Mouse (Mus musculus) spleen, adult 2 months (tissue): ENCODE data around the gene Sh3glb1.

Experiments used
- CTCF ChIP-seq: fragments of 200-500 bp; IDR thresholded peaks from 2 replicates; pipeline ENCODE4 v1.5.1; 2011; ENCODE audit warnings: mild to moderate bottlenecking, inconsistent platforms; ENCODE audit not compliant: insufficient read depth, insufficient read length, insufficient replicate concordance; ENCODE audit errors: extremely low read depth
- POLR2A ChIP-seq: fragments of 200-500 bp; IDR thresholded peaks from 2 replicates; pipeline ENCODE4 v1.6.1; 2011; ENCODE audit warnings: low read depth, low read length, inconsistent platforms

DNA sequence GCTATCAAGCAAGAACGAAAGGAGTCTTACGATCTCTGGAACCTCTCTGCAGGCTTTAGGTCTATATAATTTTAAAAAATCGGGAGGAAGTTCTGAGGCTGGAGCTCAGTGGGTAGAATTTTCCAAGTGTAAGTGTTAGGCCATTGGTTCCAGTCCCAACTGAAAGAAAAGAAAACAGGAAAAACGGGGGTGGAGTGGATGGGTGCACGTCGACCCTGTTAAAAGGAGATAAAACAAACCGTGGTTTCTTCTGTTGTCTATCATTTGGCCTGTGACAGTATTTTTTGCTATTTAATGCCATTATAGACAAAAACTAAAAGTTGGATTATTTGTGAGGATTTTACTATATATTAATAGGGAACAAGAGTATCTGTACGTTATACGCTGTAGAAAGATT lies 1.7 kb upstream of the Sh3glb1 start:
- TF ChIP-seq CTCF (no peak), POLR2A (no peak)
